Mouse (Mus musculus): Measurements from ENCODE around the gene C1qc.

- TF ChIP-seq CTCF (IDR thresholded peaks at IDR 0.05; ENCODE audit: low read depth) (no peak), EP300 (optimal IDR thresholded peaks at IDR 0.05) (no peak)
Measured at GRCm38 (mm10) chr4:136911211-136911646, 18.4 kb upstream of the C1qc start.

All from stomach, postnatal 0 days (tissue).